Mouse (Mus musculus): ENCODE results near the gene Kif1c. TPM values are rescaled to one million over a fixed set of nuclear protein-coding genes. Genes with fewer than 3 reads are reported as not detected.

Gene Kif1c
- polyA plus RNA-seq, 1 experiment from 2014 or later = 1.5 TPM

DNA sequence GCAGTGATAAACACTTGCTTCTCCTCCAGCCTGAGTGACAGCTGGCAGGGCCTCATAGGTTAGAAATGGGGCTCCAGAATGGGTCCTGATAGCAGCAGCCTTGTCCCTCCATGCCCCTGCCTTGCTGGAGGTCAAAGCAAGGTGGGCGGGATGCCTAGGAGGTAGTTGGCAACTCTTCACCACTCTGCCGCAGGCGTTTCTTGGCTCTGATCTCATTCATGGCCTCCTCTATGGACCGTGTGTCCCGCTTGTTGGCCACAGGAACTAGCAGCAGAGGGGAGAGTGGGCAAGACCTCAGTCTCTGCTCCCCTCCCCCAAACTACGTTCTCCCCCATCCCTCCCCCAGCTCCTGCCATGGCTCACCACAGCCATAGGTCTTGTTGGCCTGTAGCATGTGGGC is 36.4 kb upstream of the Kif1c start:
- H3K4me2 ChIP-seq (ENCODE audit: low read length) = no peak overlapping the region
- H3K4me1 ChIP-seq (replicated peaks; ENCODE audit: control insufficient read depth, insufficient read depth, low read length) = peaks cover 11% of the 10 kb centered on the region
- peaks cover 26% of the 10 kb centered on the region for H3K36me3 ChIP-seq (ENCODE audit: control insufficient read depth, insufficient read depth)
- H3K9me3 ChIP-seq (ENCODE audit: control insufficient read depth, low read length) = no peaks in the 10 kb centered on the region
- no peak for ATAC-seq
- no peak overlapping the region for H3K9ac ChIP-seq (replicated peaks; ENCODE audit: low read depth, low read length)
- no peak overlapping the region for H3K4me3 ChIP-seq (replicated peaks; ENCODE audit: low read length)
- WGBS = 88% methylated on average over 6 of the region's 6 CpGs
- no peak overlapping the region for H3K27ac ChIP-seq (ENCODE audit: low read length)
- H3K27me3 ChIP-seq (replicated peaks; ENCODE audit: control insufficient read depth, insufficient read depth, low read length) = no peaks in the 10 kb centered on the region

DNA sequence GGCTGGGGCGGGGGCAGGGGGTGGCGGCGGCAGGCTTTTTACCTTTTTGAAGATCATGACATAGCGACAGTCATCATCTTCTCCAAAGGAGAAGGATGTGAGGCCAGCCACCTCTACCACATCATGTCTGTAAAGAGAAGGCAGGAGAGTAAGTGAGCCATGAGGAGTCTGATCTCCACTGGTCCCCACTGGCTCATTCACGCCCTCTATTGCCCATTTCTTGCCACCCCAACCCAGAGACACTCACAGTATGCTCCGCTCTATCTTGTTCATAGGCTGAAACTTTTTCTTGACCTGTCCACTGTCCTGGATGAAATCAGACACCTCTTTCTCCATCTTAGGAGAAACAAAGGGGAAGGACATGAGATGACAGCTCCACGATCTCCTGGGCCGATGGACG is 35.6 kb upstream of the Kif1c start:
- 95% methylated on average over 9 of the region's 9 CpGs for WGBS
- no peaks in the 10 kb centered on the region for H3K27me3 ChIP-seq (replicated peaks; ENCODE audit: control insufficient read depth, insufficient read depth, low read length)
- no peak overlapping the region for H3K27ac ChIP-seq (ENCODE audit: low read length)
- H3K9ac ChIP-seq (replicated peaks; ENCODE audit: low read depth, low read length) = no peak overlapping the region
- H3K9me3 ChIP-seq (ENCODE audit: control insufficient read depth, low read length) = no peaks in the 10 kb centered on the region
- H3K4me3 ChIP-seq (replicated peaks; ENCODE audit: low read length) = no peak overlapping the region
- peaks cover 26% of the 10 kb centered on the region for H3K36me3 ChIP-seq (ENCODE audit: control insufficient read depth, insufficient read depth)
- no peak for ATAC-seq
- peaks cover 11% of the 10 kb centered on the region for H3K4me1 ChIP-seq (replicated peaks; ENCODE audit: control insufficient read depth, insufficient read depth, low read length)
- no peak overlapping the region for H3K4me2 ChIP-seq (ENCODE audit: low read length)

DNA sequence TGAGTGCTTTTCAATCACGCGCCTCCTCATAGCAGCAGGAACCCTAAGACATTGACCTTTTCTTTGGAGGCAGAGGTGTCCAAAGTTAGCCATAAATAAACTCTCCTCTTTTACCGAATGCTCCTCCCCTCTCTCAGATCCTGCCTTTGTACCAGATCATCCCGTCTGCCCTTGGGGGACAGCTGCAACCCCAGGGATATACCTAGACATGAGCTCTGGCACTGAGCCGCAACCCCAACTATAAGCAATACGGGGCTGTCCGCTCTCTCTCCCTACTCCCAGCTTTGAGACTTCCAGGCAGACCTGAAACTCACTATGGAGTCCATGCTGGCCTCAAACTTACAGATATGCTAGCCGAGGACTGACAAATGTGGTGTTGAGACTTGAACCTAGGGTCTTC is 33.7 kb upstream of the Kif1c start:
- no peak for ATAC-seq
- Histone ChIP-seq H3K4me2 (ENCODE audit: low read length) (no peak overlapping the region), H3K27ac (ENCODE audit: low read length) (no peak overlapping the region), H3K9me3 (ENCODE audit: control insufficient read depth, low read length) (no peaks in the 10 kb centered on the region), H3K9ac (replicated peaks; ENCODE audit: low read depth, low read length) (no peak overlapping the region), H3K4me3 (replicated peaks; ENCODE audit: low read length) (no peak overlapping the region; the same call in 1 of the 2 replicates), H3K27me3 (replicated peaks; ENCODE audit: control insufficient read depth, insufficient read depth, low read length) (no peaks in the 10 kb centered on the region), H3K4me1 (replicated peaks; ENCODE audit: control insufficient read depth, insufficient read depth, low read length) (peaks cover 24% of the 10 kb centered on the region), H3K36me3 (ENCODE audit: control insufficient read depth, insufficient read depth) (peaks cover 26% of the 10 kb centered on the region)
- 94% methylated on average over 8 of the region's 8 CpGs for WGBS

DNA sequence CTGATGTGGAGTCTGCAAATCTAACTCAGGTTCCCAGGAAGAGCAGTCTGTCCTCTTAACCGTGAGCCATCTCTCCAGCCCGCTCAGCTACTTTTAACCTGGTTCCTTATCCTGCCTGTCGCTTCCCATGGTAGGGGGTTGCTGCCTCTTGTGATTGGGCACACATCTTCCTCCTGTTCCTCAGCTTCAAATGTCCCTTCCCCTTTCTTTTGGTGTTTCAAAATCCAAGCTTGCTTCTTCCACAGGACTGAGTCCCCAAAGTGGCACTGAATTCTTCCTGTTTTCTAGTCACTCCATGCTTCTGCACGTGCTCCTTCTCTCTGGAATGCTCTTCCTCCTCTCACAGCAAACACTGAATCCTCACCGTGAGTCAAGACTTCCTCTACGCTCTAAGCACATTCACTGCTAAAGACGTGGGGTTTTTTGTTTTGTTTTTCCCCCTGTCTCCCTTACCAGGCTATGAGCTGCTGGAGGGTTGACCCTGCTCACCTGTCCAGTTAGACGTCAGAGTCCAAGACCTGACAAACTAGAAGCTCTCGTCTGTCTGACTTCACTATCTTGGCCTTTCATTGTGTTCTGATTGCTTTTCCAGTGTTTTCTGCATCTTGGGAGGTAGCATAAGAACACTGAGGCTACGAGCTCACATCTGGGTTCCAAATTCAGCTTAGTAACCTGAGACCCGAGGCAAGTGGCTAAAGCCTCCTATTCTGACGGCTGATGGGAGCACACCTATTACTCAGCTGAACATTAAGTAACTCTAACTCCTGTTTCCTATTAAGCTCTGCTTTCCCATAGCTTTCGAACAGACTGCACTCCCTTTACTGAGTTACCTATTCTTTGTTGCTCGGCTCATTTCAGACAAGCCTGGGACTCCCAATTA is 32.8 kb upstream of the Kif1c start:
- WGBS = 73% methylated on average over 14 of the region's 14 CpGs
- peak overlapping the region; percentile 97; the same call in 1 of the 2 replicates for H3K27ac ChIP-seq (ENCODE audit: low read length)
- H3K4me1 ChIP-seq (replicated peaks; ENCODE audit: control insufficient read depth, insufficient read depth, low read length) = peaks cover 24% of the 10 kb centered on the region
- H3K36me3 ChIP-seq (ENCODE audit: control insufficient read depth, insufficient read depth) = peaks cover 21% of the 10 kb centered on the region
- no peaks in the 10 kb centered on the region for H3K9me3 ChIP-seq (ENCODE audit: control insufficient read depth, low read length)
- peak overlapping the region; percentile 56 for H3K9ac ChIP-seq (replicated peaks; ENCODE audit: low read depth, low read length)
- peak overlapping the region; percentile 66 for H3K4me3 ChIP-seq (replicated peaks; ENCODE audit: low read length)
- peak overlapping the region; percentile 83 for H3K4me2 ChIP-seq (ENCODE audit: low read length)
- no peak for ATAC-seq
- H3K27me3 ChIP-seq (replicated peaks; ENCODE audit: control insufficient read depth, insufficient read depth, low read length) = no peaks in the 10 kb centered on the region

DNA sequence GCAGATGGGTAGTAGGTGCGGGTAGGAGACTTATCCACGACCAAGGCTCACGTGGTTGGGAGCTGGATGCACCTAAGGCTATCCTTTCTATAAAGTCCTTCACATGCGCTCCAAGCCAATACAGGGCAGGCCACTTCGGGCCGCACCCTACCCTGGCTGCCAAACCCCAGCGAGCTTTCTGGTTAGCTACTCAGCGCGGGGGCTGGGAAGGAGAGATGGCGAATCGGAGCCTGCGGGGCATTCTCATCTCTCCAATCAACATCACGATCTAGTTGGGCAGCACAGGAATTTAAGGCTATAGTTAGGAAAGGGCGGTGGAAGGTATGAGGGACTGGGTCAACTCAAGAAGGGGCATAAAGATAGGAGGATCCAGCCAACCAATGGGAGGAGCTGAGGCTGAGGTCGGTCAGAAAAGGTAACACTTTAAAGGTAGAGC is 32.0 kb upstream of the Kif1c start:
- H3K4me1 ChIP-seq (replicated peaks; ENCODE audit: control insufficient read depth, insufficient read depth, low read length) = peaks cover 24% of the 10 kb centered on the region
- H3K9ac ChIP-seq (replicated peaks; ENCODE audit: low read depth, low read length) = peak overlapping the region; percentile 56
- H3K27me3 ChIP-seq (replicated peaks; ENCODE audit: control insufficient read depth, insufficient read depth, low read length) = no peaks in the 10 kb centered on the region
- ATAC-seq = peak; percentile 34
- WGBS = 1% methylated on average over 15 of the region's 15 CpGs
- H3K4me3 ChIP-seq (replicated peaks; ENCODE audit: low read length) = peak overlapping the region; percentile 66
- H3K27ac ChIP-seq (ENCODE audit: low read length) = peak overlapping the region; percentile 97
- no peaks in the 10 kb centered on the region for H3K9me3 ChIP-seq (ENCODE audit: control insufficient read depth, low read length)
- peak overlapping the region; percentile 83 for H3K4me2 ChIP-seq (ENCODE audit: low read length)
- H3K36me3 ChIP-seq (ENCODE audit: control insufficient read depth, insufficient read depth) = peaks cover 15% of the 10 kb centered on the region

DNA sequence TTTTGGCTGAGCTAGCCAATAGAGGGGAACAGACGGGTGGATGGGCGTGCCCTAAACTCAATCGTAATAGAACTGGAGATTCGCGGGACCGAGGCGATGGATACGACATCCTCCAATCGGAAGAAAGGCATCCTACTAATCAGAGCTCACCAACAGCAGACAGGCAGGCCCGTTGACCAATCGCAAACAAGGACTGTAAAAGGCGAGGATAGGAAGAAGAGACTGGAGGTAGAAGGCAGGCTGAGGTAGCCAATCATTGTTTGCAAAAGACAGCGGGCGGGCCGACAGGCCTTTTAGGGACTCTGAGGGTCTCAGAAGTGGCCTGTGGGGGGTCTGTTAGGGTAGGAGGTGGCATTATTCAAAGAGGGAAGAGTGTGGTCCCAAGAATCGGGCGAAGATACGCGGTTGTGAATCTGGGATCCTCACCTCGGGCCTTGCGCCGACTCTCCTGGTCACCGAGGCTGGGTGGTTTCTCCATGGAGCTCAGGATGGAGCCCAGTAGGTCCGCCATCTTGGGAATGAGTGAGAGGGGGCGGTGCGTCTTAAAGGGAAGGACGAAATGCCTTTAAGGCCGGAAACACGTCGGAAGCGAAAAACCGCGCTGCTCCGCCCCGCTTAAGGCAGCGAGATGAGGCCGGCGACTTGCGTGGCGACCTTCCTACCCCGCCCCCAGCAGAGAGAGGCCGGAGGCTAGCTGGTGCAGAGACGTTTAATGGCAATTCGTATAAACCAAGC is 31.4 kb upstream of the Kif1c start, which contains the start of gene Spag7:
Gene Spag7, minus strand, starts transcription at position 646 of the 735 bp plus-strand sequence.
- Histone ChIP-seq H3K4me3 (replicated peaks; ENCODE audit: low read length) (peak within 1 kb of the TSS; percentile 66), H3K4me2 (ENCODE audit: low read length) (peak within 1 kb of the TSS; percentile 85), H3K4me1 (replicated peaks; ENCODE audit: control insufficient read depth, insufficient read depth, low read length) (peaks cover 24% of the 10 kb centered on the region), H3K36me3 (ENCODE audit: control insufficient read depth, insufficient read depth) (peaks cover 12% of the 10 kb centered on the region), H3K9ac (replicated peaks; ENCODE audit: low read depth, low read length) (peak within 1 kb of the TSS; percentile 63), H3K27me3 (replicated peaks; ENCODE audit: control insufficient read depth, insufficient read depth, low read length) (no peaks in the 10 kb centered on the region), H3K27ac (ENCODE audit: low read length) (peak within 1 kb of the TSS; percentile 97), H3K9me3 (ENCODE audit: control insufficient read depth, low read length) (no peaks in the 10 kb centered on the region)
- peak; percentile 97 for ATAC-seq
- under 1% methylated on average over 44 of the region's 44 CpGs for WGBS

DNA sequence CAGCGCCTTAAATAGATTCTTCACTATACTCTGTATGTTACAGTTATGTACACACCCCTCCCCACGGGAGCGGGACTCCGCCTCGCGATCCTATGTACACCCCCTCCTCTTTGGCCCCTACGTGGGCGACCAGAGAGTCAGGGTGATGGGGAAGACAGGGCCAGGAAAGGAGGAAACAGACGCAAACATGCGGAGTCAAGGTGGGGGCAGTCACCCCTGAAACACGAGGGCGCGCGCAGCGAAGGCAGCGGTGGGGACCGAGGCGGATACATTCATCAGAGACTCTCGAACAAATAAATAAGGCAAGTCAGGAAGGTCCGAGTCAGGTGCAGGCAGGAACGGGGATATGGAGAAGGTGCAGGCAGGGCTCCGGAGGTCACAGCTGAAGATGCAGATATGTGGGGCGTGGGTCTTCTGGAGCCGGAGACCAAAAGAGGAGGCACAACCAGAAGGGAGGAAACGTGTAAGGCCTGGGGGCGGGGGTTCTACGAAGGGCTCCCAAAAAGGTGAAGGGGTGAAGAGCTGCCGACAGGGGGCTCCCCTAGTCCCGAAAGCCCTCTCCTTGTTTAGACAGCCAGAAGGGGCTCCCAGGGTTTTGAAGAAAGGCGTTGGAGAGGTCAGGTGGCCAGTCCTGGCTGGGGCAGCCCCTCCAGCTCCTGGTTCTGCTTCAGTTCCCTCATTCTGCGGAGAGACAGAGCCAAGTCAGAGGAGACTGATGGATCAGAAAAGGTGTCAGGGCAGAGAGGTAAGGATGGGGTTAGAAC is 30.6 kb upstream of the Kif1c start:
- H3K4me2 ChIP-seq (ENCODE audit: low read length) = peak overlapping the region; percentile 85
- peak overlapping the region; percentile 66 for H3K4me3 ChIP-seq (replicated peaks; ENCODE audit: low read length)
- H3K9me3 ChIP-seq (ENCODE audit: control insufficient read depth, low read length) = no peaks in the 10 kb centered on the region
- peaks cover 5% of the 10 kb centered on the region for H3K36me3 ChIP-seq (ENCODE audit: control insufficient read depth, insufficient read depth)
- H3K27me3 ChIP-seq (replicated peaks; ENCODE audit: control insufficient read depth, insufficient read depth, low read length) = no peaks in the 10 kb centered on the region
- peaks cover 24% of the 10 kb centered on the region for H3K4me1 ChIP-seq (replicated peaks; ENCODE audit: control insufficient read depth, insufficient read depth, low read length)
- H3K9ac ChIP-seq (replicated peaks; ENCODE audit: low read depth, low read length) = peak overlapping the region; percentile 63
- H3K27ac ChIP-seq (ENCODE audit: low read length) = peak overlapping the region; percentile 97
- 0% methylated on average over 31 of the region's 31 CpGs for WGBS
- ATAC-seq = peak; percentile 26

DNA sequence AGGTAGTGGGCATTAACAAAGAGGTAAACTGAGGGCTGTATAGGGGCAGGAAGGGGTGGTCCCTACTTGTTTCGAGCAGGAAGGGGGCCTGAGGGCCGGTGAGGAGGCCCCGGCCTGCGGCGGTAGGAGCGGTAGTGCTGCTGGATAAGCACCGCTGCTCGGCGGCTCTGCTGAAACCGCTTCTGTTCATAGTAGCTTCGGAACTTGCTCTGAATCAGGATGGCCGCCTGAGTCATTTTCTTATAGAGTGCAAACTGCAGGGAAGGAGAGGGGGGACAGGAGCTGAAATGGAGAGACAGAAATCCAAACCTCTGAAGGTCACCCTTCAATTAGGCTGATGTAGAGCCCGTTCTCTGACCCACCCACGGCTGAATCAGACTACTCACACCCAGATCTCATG is 29.9 kb upstream of the Kif1c start:
- ATAC-seq = no peak
- peak overlapping the region; percentile 97 for H3K27ac ChIP-seq (ENCODE audit: low read length)
- 38% methylated on average over 14 of the region's 14 CpGs for WGBS

More for the DNA sequence above, 29.9 kb upstream of the Kif1c start:
- H3K4me1 ChIP-seq (replicated peaks; ENCODE audit: control insufficient read depth, insufficient read depth, low read length) = peaks cover 24% of the 10 kb centered on the region
- H3K4me3 ChIP-seq (replicated peaks; ENCODE audit: low read length) = peak overlapping the region; percentile 66
- peak overlapping the region; percentile 85 for H3K4me2 ChIP-seq (ENCODE audit: low read length)
- H3K36me3 ChIP-seq (ENCODE audit: control insufficient read depth, insufficient read depth) = no peaks in the 10 kb centered on the region; the same call in 1 of the 2 replicates
- no peaks in the 10 kb centered on the region for H3K9me3 ChIP-seq (ENCODE audit: control insufficient read depth, low read length)
- peak overlapping the region; percentile 63 for H3K9ac ChIP-seq (replicated peaks; ENCODE audit: low read depth, low read length)
- H3K27me3 ChIP-seq (replicated peaks; ENCODE audit: control insufficient read depth, insufficient read depth, low read length) = no peaks in the 10 kb centered on the region
